Mouse (Mus musculus) lung, adult 18-20 months (tissue): ENCODE data around the gene Ctu2.

Source experiments
- DNase-seq, 2 experiments: peaks; one replicate each; pipeline ENCODE4 v3.0.0; 2022; ENCODE audit warnings: mixed read lengths in 2 of 2

Gene Ctu2

GRCm38 (mm10) chr8:122451161-122451703 is 24.7 kb upstream of the Ctu2 start:
- no peak for DNase-seq

GRCm38 (mm10) chr8:122452154-122452553 is 23.8 kb upstream of the Ctu2 start:
- DNase-seq = no peak

- peak; percentile 29 to 36 for DNase-seq
Measured at GRCm38 (mm10) chr8:122454409-122454808, 21.5 kb upstream of the Ctu2 start.

GRCm38 (mm10) chr8:122457171-122457570 is 18.8 kb upstream of the Ctu2 start:
- no peak for DNase-seq

DNA sequence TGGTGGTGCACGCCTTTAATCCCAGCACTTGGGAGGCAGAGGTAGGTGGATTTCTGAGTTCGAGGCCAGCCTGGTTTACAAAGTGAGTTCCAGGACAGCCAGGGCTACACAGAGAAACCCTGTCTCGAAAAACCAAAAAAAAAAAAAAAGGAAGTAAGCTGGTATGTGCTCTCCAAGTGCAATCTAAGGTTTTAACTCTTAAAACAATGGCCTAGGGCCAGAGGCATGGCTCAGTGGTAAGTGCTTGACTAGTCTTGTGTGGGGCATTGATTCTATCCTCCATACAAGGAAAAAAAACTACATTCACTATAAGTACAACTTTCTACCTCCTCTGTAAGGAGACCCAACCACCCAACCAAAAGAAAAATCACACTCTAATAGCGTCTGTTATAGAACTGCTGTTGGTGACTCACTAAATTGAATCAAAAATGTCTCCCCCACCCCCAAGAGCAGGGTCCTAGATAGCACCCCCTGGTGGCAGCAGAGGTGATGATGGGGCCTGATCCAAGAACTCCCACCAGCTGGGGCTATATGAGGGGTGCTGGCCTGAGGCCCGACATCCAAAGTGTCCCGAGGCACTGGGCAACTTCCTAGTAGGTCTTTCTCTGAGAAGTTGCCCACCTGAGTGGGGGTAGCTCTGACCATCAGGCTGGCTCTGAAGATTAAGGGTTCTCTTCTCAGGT is 16.6 kb upstream of the Ctu2 start:
- DNase-seq = no peak

GRCm38 (mm10) chr8:122459990-122460389 is 16.0 kb upstream of the Ctu2 start:
- DNase-seq = no peak

DNA sequence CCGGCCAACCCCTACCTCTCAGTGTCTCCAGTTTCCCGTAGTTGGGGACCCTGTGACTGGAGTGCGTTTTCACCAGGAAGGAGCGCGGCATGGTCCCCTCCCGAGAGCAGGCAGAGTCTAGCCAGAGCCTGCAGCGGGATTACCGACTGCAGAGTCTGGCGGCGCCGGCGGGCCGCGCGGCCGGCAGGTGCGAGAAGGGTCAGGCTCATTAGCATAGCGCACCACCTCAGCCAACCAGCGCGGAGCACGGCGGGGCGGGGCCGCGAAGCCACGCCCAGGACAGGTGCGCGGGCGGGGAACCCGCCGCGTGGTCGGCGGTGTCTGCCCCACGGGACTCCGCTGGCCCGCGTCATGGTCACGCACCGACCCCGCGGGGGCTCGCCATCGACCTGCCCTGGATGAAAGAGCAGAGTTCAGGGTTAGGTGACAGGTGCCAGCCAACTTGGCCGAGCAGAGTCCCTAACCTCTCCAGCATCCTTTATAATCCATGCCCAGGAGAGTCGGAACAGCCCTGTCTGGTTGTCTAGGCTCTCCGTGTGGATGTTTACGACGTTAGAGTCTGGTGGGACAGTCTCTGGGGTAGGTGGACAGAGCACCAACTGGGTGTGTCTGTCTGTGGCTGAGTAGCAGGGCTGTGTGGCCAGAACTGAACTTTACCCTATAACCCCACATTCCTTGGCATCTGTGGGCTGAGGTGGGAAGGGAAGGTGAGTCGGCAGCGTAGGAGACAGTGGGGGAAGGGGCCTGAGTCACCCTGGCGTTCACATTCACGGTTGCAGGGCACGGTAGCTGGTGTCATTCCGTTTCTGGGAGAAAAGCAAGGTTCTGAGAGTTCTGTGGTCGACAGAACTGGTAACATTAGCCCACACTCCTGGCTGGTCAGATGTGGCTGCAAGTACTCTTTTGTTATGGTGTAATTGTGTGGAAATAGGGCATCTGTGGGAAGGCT is 15.1 kb upstream of the Ctu2 start, which contains the start of gene Snai3:
Gene Snai3 (minus strand): TSS at position 210 of the 949 bp plus-strand sequence.
- peak; percentile 80 to 81 for DNase-seq

- no peak for DNase-seq
Measured at GRCm38 (mm10) chr8:122461473-122462148, 14.3 kb upstream of the Ctu2 start.

DNA sequence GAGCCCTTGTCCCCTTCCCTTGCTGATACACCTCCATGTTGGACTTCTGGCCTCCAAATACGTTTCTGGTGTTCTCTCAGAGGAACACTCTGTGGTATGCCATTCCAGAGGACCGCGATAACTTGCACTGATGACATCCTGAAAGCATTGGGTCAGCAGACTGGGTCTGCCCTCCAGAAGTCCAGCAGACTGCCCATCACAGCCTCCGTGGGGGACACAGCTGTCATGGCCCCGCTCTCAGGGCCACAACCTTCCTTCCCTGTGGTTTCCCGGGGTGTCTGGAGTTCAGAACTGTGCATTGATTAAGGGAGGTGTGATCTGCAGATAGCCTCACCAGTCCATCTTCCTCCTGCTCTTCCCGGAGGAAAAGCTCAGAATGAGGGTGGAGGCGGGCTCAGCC is 13.4 kb upstream of the Ctu2 start:
- DNase-seq = no peak

DNA sequence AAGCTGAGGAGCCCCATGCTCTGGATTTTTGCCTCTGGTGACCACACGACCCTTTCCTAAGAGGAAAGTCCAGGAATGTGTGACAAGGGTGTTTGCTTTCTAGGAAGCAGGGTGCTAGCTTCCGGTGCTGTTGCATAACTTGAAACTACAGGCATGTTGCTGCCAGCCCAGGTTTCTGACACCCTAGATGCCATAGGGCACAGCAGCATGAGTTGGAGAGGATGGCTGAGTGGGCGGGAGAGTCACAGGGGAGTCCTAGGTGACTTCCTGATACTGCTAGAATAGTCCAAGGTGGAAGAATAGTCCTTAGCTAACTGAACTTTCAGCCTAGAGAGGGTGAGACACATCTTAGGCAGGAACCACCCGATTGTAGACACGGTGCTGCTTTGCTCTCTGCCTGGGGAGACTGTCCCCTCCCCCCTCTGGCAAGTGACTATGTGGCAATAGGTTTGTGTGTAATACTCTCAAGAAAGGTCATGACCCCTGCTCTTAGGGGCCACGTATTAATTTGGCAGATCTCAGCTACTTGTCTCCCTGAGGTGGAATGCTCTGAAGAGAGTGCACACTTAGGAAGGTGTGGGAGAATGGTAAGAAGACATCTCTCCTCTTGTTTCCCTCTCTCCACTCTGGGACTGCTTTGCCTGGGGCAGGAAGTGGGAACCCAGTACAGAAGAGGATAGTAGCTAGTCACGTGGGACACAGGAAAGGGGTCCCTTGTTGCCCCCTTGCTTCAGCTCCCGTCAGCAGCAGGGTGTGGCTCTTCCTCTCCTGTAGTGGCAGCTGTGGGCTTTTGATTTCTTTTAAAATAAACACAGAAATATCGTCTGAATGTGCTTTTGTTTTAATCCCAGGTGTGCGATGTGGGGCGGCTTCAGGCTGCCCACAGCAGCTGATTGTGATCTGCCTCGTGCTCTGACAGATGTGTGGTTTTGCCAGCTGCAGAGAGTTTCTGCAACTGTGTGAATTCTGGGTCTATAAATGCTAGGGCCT is 12.0 kb upstream of the Ctu2 start:
- peak; percentile 67 to 78 for DNase-seq

DNA sequence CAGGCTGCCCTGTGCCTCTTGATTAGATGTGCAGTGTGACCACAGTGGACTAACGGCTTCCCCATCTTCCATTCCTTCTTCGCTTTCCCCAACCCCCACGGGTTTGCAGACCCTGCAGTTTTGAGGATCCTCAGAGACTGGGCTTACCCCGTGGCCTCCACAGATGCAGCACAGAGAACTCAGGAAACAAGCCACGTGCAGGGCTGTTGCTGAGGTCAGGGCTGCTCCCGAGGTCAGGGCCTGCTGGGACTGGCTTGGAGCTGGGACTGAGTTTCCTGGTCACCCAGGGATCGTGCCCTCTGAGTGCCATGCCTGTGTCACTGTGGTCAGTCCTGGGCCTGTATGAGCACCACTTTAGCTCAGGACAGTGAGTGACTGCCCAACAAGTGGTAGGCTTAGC is 11.0 kb upstream of the Ctu2 start:
- DNase-seq = no peak

DNA sequence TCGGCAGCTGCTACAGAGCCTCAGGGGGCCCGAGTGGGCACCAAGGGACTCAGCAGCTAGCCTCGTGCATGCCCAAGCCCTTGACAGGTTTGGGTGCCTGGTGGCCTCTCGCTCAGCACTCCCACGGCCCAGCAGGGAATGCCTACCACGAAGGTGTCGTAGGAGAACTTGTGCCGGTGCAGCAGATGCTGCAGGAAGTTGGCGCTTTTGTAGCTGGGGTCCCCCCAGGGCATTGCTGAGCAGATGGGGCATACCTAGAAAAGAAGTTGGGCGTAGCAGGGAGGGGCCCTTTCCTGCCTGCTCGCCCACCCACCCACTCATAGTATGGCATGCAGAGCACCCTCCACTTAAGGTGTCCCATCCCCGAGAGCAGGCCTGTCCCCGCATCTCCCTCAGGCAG is 8.1 kb upstream of the Ctu2 start:
- no peak for DNase-seq

- DNase-seq = no peak
Measured at GRCm38 (mm10) chr8:122469407-122469806, 6.5 kb upstream of the Ctu2 start.

DNA sequence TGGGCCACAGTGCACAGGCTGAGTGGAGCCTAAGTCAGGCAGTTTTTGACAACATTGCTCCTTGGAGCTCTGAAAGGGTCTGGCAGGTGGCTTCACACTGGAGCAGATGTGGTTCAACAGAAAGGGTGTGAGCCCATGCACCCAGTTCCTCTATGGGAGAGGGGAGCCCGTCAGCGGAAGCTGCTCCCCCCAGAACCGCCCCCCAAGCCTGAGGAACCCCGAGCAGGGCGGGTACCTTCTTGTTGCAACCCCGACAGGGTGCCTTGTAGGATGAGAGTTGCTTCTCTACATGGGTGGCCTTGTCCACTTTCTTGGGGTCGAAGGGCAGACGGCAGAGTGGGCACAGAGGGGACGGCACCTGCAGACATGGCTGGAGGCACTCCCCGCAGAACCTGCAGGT is 6.0 kb upstream of the Ctu2 start:
- DNase-seq = no peak

DNA sequence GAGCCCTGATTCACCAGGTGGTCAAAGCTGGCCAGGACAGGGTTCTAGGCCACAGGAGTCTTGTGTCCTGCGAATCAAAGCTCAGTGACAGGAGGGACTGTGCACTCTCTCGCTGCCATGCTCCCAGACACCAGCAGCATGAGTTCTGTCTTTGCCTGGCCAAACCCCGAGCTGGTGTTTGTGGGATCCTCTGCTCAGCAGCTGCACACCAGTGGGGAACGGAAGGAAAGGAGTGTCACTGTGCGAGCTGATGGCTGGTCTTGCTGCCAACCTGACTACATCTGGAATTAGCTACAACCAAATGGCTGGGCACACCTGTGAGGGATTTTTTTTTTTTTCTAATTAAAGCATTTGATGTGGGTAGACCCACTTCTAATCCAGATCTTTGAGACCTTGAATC is 5.3 kb upstream of the Ctu2 start:
- DNase-seq = no peak

GRCm38 (mm10) chr8:122473911-122474421 is 2.0 kb upstream of the Ctu2 start:
- peak in 1 of 2 experiments; percentile 59 for DNase-seq

GRCm38 (mm10) chr8:122474951-122475560 is 887 bp upstream of the Ctu2 start:
- peak in 1 of 2 experiments; percentile 54 for DNase-seq

DNA sequence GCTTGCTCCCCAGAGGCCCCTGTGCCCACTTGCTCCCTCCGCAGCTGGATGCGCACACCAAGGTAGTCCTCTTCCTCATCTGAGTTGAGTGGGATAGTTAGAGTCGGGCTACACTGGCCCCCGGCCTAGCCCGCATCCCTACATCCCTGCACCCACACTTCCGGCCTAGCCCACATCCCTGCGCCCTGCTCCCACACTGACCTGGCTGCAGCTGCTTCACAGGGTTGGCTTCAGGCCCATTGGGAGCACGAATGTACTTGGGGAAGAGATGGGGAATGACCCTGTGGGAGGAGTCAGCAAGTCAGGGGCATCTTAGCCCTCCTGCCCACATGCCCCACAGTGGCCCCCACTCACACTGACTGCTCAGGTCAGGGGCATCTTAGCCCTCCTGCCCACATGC is 6.5 kb downstream of the Ctu2 start:
- DNase-seq = no peak

DNA sequence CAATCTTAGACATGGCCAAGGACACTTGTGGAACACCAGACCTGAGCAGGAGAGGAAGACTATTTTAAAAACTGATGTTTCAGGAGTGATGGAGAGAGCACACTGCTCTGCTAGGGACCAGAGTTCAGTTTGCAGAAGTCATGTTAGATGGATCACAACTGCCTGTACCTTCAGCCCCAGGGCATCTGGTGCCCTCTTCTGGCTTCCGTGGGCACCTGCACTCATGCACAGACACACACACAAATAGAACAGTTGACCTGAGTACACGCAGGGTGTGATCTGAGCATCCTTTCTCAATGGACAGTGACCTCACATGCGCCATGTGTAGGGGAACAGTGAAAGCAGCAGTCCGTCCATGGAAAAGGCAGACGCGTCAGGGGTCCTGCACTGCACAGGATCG is 7.9 kb downstream of the Ctu2 start:
- no peak for DNase-seq

DNA sequence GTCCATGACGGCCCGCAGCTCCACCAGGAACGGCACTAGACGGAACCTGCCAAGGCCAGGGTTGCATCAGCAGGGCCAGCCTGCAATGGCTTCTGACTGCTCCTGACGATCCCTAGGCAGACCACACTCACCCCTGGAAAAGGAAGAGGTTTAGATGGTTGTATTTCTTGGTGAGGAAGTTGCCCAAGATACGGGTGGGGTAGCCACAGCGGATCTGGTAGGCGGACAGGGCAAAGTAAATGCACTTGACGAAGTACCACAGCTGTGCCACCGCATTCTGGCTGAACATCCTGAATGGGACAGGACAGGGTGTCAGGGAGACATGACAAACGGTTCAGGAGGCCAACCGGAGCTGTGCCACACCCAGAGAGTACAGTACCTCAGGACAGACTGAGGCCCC is 8.9 kb downstream of the Ctu2 start:
- DNase-seq = peak; percentile 40 to 41

DNA sequence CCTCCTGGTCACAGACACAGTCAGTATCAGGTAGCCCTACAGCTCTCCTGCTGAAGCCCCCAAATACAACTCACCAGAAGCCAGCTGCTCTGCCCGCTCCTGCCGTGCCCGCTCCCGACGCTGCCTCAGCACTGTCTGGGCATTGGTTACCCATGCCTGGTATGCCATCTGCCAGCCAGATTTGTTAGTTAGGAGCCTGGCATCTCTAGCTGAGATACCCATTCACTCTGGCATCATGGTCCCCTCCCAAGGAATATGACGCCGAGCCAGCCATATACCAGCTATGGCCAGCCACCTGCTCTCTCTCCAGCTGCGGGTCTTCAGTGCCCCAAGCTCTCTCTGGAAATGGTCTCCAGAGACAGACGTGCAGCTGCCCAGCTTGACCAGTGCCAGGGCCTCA is 12.4 kb downstream of the Ctu2 start:
- DNase-seq = no peak
